Mouse (Mus musculus) liver, embryonic 11.5 days (tissue): ENCODE measurements at regions not wholly inside any gene's neighbourhood (a gene's known extent, or its start where the extent isn't known, plus 50 kb on each side); places are given as distances from the start of the nearest gene placed in this dataset.
A peak's percentile ranks its signal among the peaks of the same experiment; 100 is the strongest.

Source experiments
- ATAC-seq: fragments of 200-750 bp; cut with Nextera tagmentation; replicated peaks from 2 replicates; pipeline ENCODE4 v1.8.0; 2017; ENCODE audit warnings: moderate number of reproducible peaks, mild to moderate bottlenecking, moderate TSS enrichment, moderate library complexity; ENCODE audit not compliant: low FRiP score
- DNase-seq: peaks from one replicate; pipeline ENCODE4 v3.0.0-alpha.2; 2017; ENCODE audit warnings: low spot score
- H3K27ac ChIP-seq: fragments of 300-500 bp; sonication (generic); 2 replicates; pipeline ENCODE4 v1.5.1; 2014; ENCODE audit warnings: mild to moderate bottlenecking, low read depth, low read length, control low read depth
- H3K27me3 ChIP-seq: fragments of 300-500 bp; sonication (generic); replicated peaks from 2 replicates; pipeline ENCODE4 v1.6.1; 2014; ENCODE audit warnings: low read length, mixed read lengths; ENCODE audit not compliant: control insufficient read depth, insufficient read depth
- H3K36me3 ChIP-seq: fragments of 300-500 bp; sonication (generic); 2 replicates; pipeline ENCODE4 v1.6.1; 2014; ENCODE audit warnings: mild to moderate bottlenecking, low read length, moderate library complexity, mixed read lengths; ENCODE audit not compliant: control insufficient read depth, insufficient read depth
- H3K4me1 ChIP-seq: fragments of 300-500 bp; sonication (generic); replicated peaks from 2 replicates; pipeline ENCODE4 v1.6.1; 2014; ENCODE audit warnings: low read length, mixed read lengths; ENCODE audit not compliant: control insufficient read depth, insufficient read depth
- H3K4me2 ChIP-seq: fragments of 300-500 bp; sonication (generic); 2 replicates; pipeline ENCODE4 v1.6.1; 2014; ENCODE audit warnings: mild to moderate bottlenecking, control low read depth, moderate library complexity
- H3K4me3 ChIP-seq: fragments of 300-500 bp; sonication (generic); 2 replicates; pipeline ENCODE4 v1.5.1; 2014; ENCODE audit warnings: low read depth, low read length, control low read depth
- H3K9ac ChIP-seq: fragments of 300-500 bp; sonication (generic); 2 replicates; pipeline ENCODE4 v1.6.1; 2014; ENCODE audit warnings: low read depth, low read length, control low read depth
- H3K9me3 ChIP-seq: fragments of 300-500 bp; sonication (generic); 2 replicates; pipeline ENCODE4 v1.6.1; 2016; ENCODE audit warnings: low read length, inconsistent platforms, mixed read lengths; ENCODE audit not compliant: control insufficient read depth
- WGBS: fragments of 180-500 bp; shearing (Covaris S2); extraction: QIAGEN DNeasy Blood & Tissue Kit; methylation state at CpG from one replicate; pipeline ENCODE4 v1.1.7; 2014; 5-methylcytosine and 5-hydroxymethylcytosine counted together

DNA sequence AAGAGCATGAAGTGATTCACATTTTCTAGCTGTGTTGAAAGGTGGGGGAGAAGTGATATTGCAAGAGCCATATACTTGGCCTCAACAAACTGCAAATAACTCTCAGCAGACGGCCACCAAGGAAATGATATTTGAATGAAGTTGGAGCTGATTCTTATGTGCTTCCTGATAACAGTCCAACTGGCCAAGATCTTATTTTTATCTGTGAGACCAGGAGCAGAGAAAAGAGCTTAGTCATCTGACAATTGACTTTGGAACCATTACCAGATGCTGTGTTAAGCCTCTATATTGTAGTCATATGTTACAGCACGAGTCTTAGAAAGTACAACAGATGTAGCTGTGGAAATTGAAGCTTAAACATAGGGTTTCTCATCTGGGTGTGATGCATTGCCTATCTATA is 536.6 kb downstream of the Gm43517 start:
- Histone ChIP-seq H3K36me3 (no peaks in the 10 kb centered on the region), H3K4me1 (no peaks in the 10 kb centered on the region), H3K27me3 (no peaks in the 10 kb centered on the region), H3K4me2 (no peak overlapping the region), H3K4me3 (no peak overlapping the region), H3K27ac (no peak overlapping the region), H3K9me3 (no peaks in the 10 kb centered on the region), H3K9ac (no peak overlapping the region)
- ATAC-seq, result peak; percentile 66
- no peak for DNase-seq
- WGBS, result 40% methylated on average over 2 of the region's 2 CpGs

GRCm38 (mm10) chr12:49940818-49941217 is 555.8 kb downstream of the Gm43517 start:
- H3K36me3 ChIP-seq, result no peaks in the 10 kb centered on the region
- H3K9ac ChIP-seq, result no peak overlapping the region
- no peaks in the 10 kb centered on the region for H3K27me3 ChIP-seq
- DNase-seq, result no peak
- no peak overlapping the region for H3K4me3 ChIP-seq
- H3K4me2 ChIP-seq, result no peak overlapping the region
- H3K4me1 ChIP-seq, result no peaks in the 10 kb centered on the region
- no peaks in the 10 kb centered on the region for H3K9me3 ChIP-seq
- WGBS, result 38% methylated on average over 2 of the region's 2 CpGs
- no peak for ATAC-seq
- no peak overlapping the region for H3K27ac ChIP-seq

DNA sequence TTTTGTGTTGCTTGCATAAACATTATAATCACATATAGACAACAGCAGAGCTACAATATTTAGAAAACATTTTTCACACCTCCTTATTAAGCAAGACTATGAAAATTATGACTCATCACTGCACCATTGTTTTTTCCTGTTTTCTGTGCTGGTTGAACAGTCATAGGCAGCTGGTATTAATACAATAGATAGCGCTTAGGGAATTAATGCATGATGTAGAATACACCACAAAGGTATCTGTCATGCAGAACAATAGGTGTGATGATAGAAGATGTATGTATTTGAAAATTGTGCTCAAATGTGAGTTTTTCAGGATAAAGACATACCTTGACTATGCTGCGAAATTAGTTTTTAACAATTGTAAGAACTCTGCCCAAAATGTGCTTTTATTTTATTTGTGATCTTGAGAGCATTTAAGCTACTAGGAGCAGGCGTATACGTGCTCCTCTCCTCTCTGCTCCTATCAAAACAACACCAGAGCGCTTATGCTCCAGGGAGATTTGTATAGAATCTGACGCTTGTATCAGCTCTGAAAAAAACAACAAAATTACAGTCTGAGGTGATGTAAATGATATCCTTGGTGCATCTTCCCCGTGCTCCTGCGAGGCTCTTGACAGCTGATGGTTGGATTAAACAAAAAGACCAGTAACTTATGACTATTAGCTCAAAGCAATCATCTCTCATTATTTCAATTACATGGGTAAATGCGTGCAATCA is 560.1 kb downstream of the Gm43517 start:
- Histone ChIP-seq H3K27me3 (no peaks in the 10 kb centered on the region), H3K27ac (no peak overlapping the region), H3K4me3 (no peak overlapping the region), H3K4me1 (no peaks in the 10 kb centered on the region), H3K4me2 (no peak overlapping the region), H3K36me3 (no peaks in the 10 kb centered on the region), H3K9me3 (no peaks in the 10 kb centered on the region), H3K9ac (no peak overlapping the region)
- 78% methylated on average over 9 of the region's 9 CpGs for WGBS
- DNase-seq, result no peak
- ATAC-seq, result no peak

GRCm38 (mm10) chr12:49945628-49946220 is 560.8 kb downstream of the Gm43517 start:
- H3K9me3 ChIP-seq, result no peaks in the 10 kb centered on the region
- no peak overlapping the region for H3K4me3 ChIP-seq
- DNase-seq (no peak), ATAC-seq (no peak)
- no peak overlapping the region for H3K27ac ChIP-seq
- no peaks in the 10 kb centered on the region for H3K27me3 ChIP-seq
- no peaks in the 10 kb centered on the region for H3K4me1 ChIP-seq
- 64% methylated on average over 4 of the region's 4 CpGs for WGBS
- H3K9ac ChIP-seq, result no peak overlapping the region
- no peak overlapping the region for H3K4me2 ChIP-seq
- H3K36me3 ChIP-seq, result no peaks in the 10 kb centered on the region

DNA sequence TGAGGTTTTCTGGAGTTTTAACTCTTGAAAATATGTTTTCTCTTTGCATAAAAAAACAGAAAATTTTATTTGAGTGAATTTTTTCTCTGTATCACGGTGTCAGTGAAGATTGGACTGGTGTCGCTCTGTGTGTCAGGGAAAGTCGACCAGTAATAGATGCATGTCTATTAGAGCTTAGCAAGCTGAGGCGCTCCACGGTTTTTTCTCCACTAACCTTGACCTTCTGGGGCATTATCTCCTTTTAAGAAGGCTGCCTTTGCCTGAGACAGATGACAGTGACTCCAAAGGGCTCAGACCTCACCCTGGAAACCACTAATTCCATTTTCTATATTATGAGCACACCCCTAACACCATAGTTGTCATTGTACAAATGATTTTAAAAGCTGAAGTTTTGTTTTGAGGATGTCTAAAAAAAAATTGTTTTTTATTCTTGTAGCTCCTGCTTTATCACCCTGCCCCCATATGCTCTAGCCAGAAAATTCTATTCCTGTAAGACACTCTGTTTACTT is 561.8 kb downstream of the Gm43517 start:
- no peak overlapping the region for H3K27ac ChIP-seq
- no peaks in the 10 kb centered on the region for H3K4me1 ChIP-seq
- DNase-seq (no peak), ATAC-seq (no peak)
- H3K9ac ChIP-seq, result no peak overlapping the region
- H3K36me3 ChIP-seq, result no peaks in the 10 kb centered on the region
- H3K27me3 ChIP-seq, result no peaks in the 10 kb centered on the region
- H3K4me2 ChIP-seq, result no peak overlapping the region
- WGBS, result 65% methylated on average over 5 of the region's 5 CpGs
- no peak overlapping the region for H3K4me3 ChIP-seq
- no peaks in the 10 kb centered on the region for H3K9me3 ChIP-seq

- ATAC-seq, result no peak
- H3K4me3 ChIP-seq, result no peak overlapping the region
- no peaks in the 10 kb centered on the region for H3K4me1 ChIP-seq
- H3K4me2 ChIP-seq, result no peak overlapping the region
- no peaks in the 10 kb centered on the region for H3K27me3 ChIP-seq
- H3K27ac ChIP-seq, result no peak overlapping the region
- DNase-seq, result no peak
- whole genome bisulfite sequencing, result 84% methylated on average over 5 of the region's 5 CpGs
- H3K9me3 ChIP-seq, result no peaks in the 10 kb centered on the region
- H3K9ac ChIP-seq, result no peak overlapping the region
- H3K36me3 ChIP-seq, result no peaks in the 10 kb centered on the region
Measured at GRCm38 (mm10) chr12:49950986-49951385, 566.0 kb downstream of the Gm43517 start.

DNA sequence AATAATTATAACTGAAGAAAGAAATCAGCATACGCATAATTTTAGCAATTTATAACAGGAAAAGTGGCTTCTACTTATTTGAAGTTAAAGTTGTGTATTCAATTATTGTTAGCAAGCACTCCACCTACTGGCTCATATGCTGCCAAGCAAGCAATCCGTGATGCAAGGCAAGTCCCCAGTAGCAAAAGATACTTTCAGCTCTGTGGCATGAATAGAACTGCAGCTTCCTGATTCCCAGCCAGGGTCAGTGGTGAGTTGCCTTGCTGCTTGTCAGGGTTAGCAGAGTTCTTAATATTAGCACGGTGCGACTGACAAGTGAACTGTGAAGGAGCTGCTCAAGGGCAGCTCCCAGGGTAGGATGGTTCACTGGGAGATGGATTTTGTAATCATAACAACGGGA is 566.8 kb downstream of the Gm43517 start:
- Histone ChIP-seq H3K9ac (no peak overlapping the region), H3K4me3 (no peak overlapping the region), H3K27ac (no peak overlapping the region), H3K9me3 (no peaks in the 10 kb centered on the region), H3K27me3 (no peaks in the 10 kb centered on the region), H3K4me2 (no peak overlapping the region), H3K4me1 (no peaks in the 10 kb centered on the region), H3K36me3 (no peaks in the 10 kb centered on the region)
- no peak for ATAC-seq
- WGBS, result 50% methylated on average over 5 of the region's 5 CpGs
- no peak for DNase-seq

GRCm38 (mm10) chr12:49968072-49968471 is 583.1 kb downstream of the Gm43517 start:
- H3K4me1 ChIP-seq, result no peaks in the 10 kb centered on the region
- DNase-seq, result no peak
- H3K9ac ChIP-seq, result no peak overlapping the region
- H3K4me3 ChIP-seq, result no peak overlapping the region
- no peaks in the 10 kb centered on the region for H3K36me3 ChIP-seq
- no peak for ATAC-seq
- 69% methylated on average over 1 of the region's 1 CpGs for WGBS
- no peaks in the 10 kb centered on the region for H3K27me3 ChIP-seq
- H3K9me3 ChIP-seq, result no peaks in the 10 kb centered on the region
- no peak overlapping the region for H3K27ac ChIP-seq
- H3K4me2 ChIP-seq, result no peak overlapping the region

DNA sequence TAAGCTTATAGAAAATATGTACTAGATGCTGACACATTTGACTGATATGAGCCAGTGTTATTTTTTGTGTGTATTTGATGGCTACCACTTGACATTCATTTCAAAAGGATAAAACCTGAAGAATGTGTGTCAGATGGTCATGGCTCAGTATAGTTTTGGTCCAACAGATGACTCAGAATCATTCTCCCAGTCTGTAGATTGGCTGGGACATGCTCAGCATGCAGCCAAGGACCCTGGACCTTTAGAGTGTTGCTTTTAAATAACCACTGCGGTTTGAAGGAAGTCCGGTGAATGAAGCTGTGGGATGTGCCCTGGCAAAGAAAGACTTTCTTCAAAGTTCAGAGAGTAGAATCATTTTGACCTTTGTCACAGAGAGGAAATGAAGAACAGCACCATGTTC is 584.6 kb downstream of the Gm43517 start:
- ATAC-seq (no peak), DNase-seq (no peak)
- Histone ChIP-seq H3K27me3 (no peaks in the 10 kb centered on the region), H3K9me3 (no peaks in the 10 kb centered on the region), H3K27ac (no peak overlapping the region), H3K36me3 (no peaks in the 10 kb centered on the region), H3K4me3 (no peak overlapping the region), H3K9ac (no peak overlapping the region), H3K4me1 (no peaks in the 10 kb centered on the region), H3K4me2 (no peak overlapping the region)
- 88% methylated on average over 2 of the region's 2 CpGs for WGBS
